Mouse (Mus musculus) right cerebral cortex, postnatal 14 days (tissue): Measurements from ENCODE around the gene Gcnt2.
"Not testable (repeated sequence)": the region's sequence is repeated elsewhere in the genome, so short reads cannot be mapped to it uniquely, and the experiment has no call there.

Experiments used
- DNase-seq: peaks from one replicate; pipeline ENCODE4 v3.0.0; 2022

Gcnt2 gene

DNA sequence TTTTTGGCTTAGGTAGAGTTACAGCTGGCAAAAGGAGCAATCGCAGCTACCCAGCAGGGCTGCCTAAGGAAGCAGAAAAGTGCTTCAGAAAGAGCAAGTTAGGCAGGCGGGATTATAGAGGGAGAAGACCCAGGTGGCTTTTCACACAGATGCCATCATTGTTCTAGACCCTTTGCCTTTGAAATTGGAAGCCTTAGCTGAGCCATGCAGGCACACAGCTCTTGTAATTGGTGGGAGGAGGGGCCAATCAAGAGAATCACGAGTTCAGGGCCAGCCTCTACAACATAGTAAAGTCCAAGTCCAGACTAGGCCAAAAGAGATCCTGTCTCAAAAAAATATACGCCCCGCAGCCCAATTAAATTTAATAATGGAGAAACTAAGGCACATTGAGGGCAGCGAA is 48.5 kb downstream of the Gcnt2 start:
- no peak for DNase-seq

DNA sequence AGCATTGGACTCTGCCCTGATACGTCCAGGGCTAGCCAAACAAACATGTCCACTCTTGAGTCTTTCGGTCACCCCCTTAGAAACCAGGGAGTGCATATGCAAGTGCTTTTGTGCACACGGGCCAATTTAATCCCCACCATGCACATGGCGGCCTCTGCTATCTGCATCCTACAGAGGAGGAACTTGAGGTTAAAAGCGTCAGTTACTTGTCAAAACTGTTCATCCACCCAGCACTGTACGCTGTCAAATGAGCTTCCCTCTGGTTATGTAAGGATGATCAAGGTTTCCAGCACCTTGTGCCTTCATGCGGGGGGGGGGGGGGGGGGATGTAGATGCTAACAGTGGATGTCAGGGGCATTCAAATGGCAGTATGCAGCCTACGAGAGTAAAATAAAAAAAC is 49.5 kb downstream of the Gcnt2 start:
- DNase-seq = no peak

DNA sequence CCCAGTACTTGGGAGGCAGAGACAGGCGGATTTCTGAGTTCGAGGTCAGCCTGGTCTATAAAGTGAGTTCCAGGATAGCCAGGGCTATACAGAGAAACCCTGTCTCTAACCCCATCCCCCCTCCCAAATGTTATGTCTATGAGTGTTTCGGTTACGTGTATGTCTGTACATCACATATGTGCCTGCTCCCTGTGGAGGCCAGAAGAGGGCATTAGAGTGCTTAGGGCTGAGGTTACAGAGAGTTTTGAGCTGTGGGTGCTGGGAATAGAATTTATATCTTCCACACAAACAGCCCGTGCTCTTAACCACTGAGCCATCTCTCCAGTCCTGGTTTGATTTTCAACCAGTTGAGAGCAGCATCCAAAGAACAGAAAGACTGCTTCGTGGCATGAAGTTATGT is 50.5 kb downstream of the Gcnt2 start:
- DNase-seq = no peak

DNA sequence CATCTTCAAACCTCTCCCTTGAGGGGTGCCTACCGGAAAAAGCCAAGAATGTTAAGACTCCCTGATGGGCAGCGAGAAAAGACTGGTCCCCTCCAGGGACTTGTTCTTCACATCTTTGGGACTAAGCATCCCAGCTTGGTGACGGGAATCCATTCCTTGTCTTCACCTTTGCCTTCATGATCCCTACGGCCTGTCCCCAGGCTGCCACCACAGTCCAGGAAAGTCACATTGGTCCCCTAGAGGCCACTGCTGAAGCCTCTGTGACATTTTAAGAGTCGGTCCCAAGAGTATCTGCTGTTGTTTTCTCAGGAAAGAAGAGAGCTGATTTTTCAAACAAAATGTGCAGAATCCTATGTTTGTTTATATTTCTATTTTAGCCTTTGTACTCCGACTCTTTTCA is 52.4 kb downstream of the Gcnt2 start:
- DNase-seq = no peak

DNA sequence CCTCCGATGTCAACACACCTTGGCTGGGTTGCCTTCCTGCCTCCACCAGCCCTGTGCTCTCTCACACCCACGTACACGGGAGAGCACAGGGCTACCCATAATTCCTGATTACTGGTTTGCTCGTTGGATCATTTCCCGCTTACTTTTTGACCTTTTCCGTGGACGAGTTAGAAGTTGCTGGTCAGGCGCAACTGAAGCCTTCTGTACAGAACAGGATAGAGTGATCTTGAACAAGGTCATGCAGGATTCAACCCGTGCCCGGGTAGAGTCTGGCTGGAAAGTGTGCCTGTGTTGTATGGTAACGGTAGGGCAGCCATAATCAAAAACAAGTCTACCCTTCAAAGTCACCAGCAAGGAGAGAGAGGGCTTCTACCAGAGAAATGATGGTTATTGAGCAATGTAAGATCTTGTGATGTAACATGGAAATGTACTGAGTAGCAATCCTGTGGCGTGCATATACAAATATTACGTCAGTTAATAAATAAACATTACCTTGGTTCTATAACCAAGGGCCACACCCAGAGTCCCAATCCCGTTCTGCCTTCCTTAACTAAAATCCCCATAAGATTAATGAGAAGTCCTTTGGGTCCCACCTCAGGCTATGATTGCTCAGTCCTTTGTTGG is 54.0 kb downstream of the Gcnt2 start:
- DNase-seq = no peak

DNA sequence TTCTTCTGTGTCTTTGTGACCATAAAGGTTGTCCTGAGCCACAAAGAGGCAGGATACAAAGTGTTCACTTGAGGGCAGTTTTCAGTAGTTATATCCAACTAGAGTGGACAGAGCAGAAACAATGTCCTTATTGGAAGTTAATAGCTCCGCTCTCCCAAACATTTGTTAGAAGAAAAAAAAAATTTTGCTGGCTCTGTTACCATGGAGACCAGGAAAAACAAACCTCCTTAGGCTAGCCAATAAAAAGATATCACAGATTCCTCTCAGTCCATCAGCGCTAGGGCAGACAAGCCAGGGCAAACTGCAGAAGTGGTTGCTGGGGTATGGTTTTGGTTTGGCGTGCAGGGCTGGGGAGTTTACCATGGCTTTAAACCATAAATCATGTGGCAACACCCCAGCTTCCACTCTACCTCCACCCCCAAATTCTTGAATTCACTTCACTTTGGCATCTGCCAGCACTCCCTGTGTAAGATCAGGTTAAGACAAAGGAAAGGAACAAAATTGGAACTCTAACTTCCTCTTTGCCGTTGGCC is 54.6 kb downstream of the Gcnt2 start:
- DNase-seq = no peak

DNA sequence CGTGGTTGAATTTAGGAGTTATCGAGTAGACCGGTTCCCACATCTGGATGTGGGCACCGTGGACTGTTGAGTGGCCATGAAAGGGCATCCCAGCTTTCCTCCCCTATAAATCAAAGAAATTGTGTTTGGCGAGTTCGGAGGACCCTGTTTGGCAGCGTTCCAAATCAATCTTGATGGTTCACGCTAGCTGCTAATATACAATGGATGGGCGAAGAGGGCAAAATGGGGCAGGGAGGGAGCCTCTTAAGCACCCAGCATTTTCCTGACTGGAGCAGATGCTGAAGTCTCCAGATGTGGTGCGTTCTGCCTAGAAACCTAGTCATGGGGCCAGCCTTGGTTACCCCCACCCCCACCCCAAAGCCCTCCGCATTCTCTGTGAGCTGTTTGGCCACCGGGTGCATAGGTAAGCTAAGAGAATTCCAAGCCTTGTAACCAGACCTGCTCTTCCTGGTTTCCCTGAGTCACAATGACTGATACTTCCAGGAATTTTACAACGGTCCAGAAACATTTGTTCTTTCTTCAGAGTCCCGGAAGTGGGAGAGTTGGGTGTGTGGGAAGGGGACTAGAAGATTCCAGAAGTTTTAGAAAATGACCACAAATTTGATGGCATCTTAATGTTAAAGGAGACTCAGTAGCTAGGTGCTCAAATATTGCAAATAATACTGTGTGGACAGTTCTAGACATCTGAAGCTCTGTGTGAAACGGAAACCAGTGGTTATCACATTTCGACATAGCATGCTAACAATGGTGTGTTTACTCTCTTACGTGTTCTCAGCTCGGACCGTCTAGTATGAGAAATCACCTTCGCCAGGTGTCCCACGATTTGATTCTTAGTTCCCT is 57.0 kb downstream of the Gcnt2 start:
- no peak for DNase-seq

DNA sequence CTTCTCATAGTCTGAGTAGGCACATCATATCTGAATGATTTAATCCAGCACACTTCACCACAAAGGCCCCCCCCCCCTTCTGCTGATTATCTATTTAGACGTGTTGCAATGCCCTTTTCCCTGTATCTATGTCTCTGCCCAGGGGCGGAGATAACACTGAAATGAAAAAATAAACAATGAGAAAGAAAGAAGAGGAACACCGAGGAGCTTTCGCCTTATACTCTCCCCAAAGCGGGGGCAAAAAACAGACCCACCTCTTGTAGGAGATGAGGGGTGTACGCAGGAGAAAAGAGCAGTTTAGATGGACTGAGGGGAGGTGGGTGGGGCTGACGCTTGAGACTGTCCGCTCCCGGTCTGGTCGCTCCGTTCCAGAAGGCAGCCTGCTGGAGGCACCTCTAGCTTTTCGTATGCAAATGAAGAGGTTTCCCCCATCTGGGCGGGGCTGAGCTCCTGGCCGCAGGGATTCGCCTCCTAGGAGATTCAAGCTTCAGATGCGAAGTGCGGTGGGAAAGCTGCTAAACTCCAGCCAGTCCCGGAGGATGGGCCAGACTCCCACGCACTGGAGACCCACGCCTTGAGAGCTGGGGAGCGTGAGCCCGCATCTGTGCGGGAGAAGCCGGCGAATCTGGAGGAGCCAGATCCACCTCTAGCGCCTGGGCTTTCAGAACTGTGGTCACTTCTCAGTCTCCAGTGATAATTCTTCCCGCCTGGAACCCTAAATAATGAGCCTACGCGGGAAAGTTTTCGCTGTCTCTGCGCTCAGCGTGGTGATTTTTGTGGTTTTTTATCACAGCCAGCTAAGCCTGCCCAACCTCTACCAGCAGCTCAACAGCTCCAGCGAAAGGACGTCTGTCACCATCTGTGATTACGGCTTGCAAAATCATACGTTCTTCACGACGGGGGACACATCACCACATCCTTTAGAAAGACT is 57.9 kb downstream of the Gcnt2 start:
- peak; percentile 42 for DNase-seq

DNA sequence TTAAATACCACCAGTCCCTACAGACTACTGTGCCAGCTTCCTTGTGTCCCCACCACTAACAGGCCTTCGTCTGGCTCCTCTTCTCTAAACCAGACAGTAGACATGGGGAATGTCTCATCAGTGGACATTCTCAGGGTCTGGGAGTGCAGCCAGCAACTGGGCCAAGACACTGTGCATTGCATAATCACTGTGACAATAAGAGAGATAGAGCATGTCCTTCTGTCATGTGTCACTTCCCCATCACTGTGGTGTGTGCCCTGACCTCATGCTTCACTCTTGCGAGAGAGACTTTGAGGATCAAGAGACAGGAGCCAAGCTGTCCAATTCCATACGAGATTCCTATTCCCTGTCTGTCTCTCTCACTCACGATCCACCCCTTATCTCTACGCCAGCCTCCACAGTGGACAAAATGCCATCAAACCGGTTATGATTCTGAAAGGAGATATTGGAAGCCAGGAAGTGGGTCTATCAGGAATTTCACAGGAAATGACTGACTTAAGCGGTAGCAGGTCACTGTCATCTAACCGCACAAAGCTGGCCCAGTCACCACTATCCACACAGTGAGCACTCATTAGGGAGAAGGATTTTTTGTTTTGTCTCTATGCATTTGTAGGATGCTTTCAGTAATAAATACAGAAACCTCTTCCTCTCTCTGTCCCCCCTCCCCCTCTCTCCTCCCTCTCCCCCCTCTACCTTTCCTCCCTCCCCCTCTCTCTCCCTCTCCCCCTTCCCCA is 61.9 kb downstream of the Gcnt2 start:
- no peak for DNase-seq

DNA sequence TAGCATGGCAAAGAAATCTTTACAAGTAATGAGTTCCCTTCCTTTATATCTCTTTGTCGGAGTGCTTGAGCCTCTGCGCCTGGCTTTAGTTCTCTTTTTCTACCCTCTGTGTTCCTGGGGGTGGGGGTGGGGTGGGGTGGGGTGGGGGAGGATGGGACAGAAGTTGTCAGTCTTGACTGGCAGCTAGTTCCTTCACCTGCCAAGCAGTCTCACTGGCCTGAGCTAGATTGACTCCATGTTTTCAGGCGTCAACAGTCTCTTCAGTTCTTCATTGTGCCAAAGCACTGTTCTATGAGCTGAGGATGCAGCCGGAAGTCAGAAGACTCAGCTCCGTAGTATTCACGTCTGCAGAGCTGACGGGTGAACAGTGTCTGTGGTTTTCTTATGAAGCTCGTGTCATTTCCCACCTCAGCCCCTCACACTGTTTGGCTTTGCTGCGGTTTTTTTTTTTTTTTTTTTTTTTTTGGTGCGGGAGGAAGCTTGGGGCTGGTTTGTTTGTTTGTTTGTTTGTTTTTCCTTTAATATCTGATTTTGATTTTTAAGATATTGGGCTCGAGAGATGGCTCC is 62.8 kb downstream of the Gcnt2 start:
- no peak for DNase-seq

DNA sequence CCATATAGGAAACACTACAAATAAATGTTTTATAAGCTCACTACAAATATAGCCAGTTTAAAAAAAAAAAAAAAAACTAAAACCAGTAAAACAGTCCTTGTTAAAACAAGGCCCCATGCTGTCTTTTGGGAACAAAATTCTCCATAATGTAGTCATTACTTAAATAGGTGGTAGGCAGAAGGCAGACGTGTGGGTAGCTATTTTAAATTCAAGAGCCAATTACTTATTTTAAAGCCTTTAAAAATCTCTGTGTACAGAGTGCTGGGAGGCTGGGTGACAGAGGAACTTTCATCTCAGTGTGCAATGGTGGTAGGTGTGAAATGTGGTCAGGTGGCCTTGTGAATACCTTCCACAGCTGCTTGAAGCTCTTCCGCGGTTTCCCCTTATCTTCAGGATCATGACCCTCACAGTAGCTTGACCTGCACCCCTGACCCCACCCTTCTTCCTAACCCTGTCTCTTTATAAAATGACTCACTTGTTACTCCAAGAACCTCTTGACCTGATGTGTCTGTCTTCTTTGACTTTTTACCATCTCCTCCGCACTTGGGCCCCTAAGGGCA is 64.3 kb downstream of the Gcnt2 start:
- no peak for DNase-seq

DNA sequence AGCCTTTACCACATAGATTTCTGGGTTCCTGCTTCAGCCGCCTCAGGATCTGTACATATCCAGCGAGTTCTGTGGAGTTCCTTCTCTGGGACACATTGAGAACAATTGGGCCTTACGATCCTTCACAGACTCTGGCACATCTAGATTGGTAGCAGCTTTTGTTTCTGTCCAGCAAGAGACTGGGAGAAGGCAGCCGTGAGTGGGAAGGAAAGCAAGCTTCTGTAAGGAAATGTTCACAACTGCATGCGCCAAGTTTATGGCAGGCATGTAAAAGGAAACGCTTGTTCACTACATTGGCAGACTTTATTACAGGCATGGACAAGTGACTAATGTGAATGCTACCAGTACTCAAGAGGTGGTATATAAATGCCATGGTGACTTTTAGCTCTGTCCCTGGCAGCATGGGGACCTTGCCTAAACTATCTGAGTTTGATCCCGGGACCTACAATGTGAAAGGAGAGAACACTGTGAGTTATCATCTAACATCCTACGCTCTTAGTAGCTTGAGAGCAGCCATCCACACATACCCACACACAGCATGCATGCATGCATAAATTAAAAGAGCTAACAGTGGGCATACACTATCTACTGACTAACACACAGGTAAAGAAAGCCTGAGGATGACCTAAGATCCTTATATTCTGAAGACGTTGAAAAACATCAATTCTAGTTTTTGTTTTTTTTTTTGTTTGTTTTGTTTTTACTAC is 68.8 kb downstream of the Gcnt2 start:
- DNase-seq = no peak

DNA sequence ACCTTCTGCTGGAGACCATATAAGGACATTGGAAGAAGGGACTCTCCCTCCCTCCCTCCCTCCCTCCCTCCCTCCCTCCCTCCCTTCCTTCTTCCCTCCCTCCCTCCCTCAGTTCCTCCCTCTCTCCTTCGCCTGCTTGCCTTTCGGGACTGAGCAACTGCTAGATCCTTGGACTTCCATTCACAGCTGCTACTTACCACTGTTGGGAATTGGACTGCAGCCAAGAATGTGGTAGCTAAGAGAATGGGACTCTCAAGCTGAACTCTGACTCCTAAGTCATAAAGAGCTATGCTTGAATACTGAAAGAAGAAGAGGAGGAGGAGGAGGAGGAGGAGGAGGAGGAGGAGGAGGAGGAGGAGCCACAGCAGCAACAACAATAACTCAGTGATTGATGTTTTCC is 72.3 kb downstream of the Gcnt2 start:
- DNase-seq = not testable (repeated sequence)

DNA sequence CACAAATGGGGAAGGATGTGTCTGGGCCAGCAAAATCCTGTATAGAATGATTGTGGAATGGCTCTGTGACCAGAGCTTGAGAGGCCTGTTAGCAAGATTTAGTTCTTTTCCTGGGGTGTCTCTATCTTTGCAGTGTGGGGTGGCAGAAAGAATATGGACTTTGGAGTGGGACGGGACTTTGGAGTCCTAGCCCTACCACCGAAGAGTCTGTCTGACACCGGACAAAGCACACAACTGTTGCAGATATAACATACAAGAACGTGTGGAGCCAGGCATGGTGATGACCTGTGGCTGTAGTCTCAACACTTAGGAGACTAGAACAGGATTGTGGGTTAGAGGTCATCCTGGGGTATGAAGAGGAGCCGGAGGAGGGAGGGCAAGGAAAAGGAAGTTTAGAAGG is 73.0 kb downstream of the Gcnt2 start:
- DNase-seq = no peak

DNA sequence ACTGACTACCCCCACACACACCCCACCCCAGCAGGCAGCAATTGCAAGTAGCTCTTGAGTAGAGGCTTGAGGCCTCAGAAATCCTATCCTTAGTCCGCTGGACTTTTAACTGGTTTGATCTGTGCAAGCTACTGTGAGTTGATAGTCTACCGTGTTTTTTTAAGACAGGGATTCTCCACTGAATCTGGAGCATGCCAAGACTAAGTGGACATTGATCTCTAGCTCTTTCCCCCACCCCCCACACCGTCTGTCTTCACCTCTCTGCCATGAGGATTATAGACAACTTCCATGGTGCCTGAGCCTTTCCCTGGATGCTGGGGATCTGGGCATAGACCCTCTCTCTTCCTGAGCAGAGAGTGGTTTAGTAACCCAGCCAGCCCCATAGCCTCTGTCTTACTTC is 74.8 kb downstream of the Gcnt2 start:
- no peak for DNase-seq

DNA sequence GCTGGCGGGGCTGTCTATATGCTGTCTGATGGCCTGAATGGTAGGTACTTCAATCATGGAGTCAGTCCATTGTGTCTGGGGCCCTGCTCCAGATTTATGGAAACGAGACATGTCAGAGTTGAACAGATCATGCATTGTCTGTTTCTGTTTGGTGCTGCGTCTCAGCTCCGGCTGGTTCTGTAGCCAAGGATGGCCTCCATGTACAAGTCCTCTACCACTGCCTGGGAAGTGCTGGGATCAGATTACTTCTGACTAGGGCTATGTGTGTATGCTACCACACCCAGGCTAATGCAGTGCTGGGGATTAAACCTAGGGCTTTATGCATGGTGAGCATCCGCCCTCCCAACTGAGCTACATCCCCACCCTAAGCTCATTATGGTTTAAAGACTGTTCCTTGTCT is 78.0 kb downstream of the Gcnt2 start:
- DNase-seq = no peak

DNA sequence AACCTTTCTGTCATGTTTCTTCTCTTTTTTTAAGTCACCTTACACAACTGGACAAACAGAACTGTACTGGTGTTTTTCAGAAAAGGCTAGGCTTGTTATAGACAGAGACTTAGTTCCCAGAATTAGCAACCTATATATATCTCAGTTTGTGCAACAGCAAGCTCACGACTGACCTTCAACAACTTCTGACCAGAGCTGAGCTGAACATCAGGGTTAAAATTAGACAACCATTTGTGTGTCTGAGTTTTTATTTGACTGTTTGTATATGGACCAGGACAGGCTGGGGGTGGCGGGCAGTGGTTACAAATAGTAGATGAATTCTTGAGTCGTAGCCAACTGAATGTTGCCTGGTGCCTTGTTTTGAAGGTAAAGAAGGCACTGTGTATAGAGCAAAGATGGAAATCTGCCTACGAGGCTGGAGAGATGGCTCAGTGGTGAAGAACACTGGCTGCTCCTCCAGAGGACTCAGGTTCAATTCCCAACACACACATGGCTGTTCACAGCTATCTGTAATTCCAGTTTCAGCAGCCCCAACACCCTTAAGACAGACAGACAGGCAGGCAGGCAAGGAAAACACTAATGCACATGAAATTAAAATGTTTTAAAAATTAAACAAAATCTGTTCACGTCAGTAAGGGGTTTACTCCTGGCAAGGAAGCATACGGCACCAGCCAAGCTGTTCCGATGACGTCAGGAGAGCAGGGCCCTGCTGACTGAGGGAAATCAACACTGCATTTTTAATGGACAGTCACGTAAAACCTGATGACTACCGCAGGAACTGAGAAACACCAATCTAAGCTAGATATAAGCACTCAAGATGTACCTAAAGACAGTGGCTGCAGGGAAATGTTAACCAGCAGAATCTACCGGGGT is 79.2 kb downstream of the Gcnt2 start:
- DNase-seq = no peak

DNA sequence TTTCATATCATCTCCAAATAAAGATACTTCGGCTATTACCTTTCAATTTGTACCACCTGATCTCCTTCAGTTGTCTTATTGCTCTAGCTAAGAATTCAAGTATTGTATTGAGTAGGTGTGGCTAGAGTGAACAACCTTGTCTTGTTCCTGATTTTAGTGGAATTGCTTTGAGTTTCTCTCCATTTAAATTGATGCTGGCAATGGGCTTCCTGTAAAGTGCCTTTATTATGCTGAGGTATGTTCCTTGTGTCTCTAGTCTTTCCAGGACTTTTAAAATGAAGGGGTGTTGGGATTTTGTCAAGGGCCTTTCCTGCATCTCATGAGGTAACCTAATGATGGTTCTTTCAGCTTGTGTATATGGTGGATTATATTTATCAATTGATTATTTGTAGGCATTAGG is 83.5 kb downstream of the Gcnt2 start:
- DNase-seq = no peak

DNA sequence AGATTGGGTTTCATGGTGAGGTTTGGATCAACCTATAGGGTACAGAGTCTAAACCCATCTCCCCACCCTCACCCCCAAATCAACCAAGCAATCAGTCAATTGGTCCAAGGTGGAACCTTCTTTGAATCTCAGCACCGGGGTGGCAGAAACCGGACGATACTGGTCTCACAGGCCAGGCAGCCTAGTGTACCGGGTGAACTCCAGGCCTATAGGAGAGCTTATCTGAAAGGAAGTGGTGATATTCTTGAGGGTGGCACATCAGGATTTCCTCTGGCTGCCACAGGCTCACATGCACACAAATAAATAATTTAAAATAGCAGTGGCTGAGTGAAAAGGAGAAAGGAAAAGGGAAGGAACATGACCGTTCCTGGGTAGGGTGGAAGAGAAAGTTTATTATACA is 84.4 kb downstream of the Gcnt2 start:
- no peak for DNase-seq

DNA sequence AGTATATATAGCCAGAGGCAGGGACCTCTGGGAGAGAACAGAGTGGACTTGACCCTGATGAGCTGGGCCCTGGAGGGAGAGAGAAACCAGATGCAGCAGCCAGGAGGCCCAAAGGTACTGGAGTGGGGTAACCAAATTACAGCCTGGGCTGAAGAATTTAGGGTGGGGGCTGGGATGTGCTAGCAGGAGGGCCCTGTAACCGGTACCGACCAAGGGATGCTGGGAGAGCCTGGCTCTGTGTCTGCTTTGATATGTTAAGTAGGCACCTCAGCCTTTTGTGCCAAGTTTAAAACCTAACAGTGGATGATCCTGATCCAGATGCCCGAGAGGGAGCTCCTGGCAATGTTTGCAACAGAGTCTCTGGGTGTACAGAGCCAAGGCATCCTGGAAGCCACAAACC is 84.8 kb downstream of the Gcnt2 start:
- no peak for DNase-seq
